Mouse (Mus musculus): ENCODE data around the gene BC147527. TPM values are rescaled to one million over a fixed set of nuclear protein-coding genes. Genes with fewer than 3 reads are reported as not detected.
"Not testable (repeated sequence)": the region's sequence is repeated elsewhere in the genome, so short reads cannot be mapped to it uniquely, and the experiment has no call there.

BC147527 gene
- not detected in 2 replicates for polyA plus RNA-seq (2012; ENCODE audit: insufficient read depth, insufficient read length, missing spikeins)

DNA sequence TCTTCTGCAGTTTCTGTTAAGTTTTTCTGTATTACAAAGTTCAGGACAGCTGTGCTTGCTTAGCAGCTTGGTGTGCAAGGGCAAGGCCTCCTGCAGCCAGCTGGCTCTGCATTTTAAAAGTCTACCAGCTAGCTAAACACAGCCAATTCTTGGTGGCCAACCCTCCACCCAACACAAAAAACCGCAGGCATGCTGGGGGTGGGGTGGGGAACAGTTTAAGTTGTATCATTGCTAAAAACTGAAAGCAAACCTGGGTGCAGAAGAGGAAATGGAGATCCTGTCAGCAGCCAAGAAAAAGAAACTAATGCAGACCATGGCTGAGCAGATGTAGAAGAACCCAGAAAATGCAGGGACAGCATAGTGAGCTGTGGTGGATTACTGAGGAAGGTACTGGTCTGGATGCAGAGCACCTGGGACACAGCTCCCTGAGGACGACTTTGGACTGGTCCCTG, at the start of gene BC147527:
TSS of gene BC147527 (plus strand) at position 402 of the 452 bp plus-strand sequence.
- H3K4me3 ChIP-seq (ENCODE audit: insufficient read depth, low read depth, low read length): no peak within 1 kb of the TSS
- H3K27ac ChIP-seq (replicated peaks; ENCODE audit: low read depth, low read length): no peak within 1 kb of the TSS; the same call in 1 of the 2 replicates
- H3K4me1 ChIP-seq (ENCODE audit: control insufficient read depth, insufficient read depth, insufficient read length, low read length): no peaks in the 10 kb centered on the region

DNA sequence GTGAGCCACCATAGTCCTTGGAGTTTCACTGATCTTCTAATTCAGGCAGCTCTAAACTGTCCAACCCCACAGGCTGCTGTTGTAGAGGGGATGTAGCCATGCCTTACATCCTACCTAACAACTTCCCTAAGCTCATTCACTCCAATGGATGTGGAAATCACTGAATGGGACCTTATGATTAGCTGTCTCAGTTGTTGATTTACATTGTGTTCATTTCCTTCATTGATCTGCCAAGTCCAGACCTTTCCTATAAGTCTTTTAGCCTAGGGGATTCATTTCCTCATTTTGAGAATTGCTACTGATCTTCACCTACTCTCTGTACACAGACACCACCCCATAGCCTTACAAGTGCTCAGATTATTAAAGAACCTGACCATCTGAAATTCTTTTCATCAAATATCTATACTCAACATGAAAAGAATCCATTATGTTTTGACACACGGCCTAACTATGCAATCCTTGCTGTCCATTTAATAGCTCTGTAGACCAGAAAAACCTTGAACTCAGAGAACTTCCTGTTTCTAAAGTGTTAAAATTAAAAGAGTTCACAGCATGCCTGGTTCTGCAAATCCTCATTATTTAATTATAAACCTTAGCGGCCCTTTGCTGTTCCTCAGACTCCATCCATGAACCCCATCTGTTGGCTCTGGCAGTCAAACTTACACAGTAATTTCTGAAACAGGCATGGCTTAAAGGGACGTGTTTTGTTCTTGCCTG, 48.8 kb upstream of the BC147527 start:
- not testable (repeated sequence) for H3K4me3 ChIP-seq (ENCODE audit: insufficient read depth, low read depth, low read length); H3K27ac ChIP-seq (replicated peaks; ENCODE audit: low read depth, low read length)

DNA sequence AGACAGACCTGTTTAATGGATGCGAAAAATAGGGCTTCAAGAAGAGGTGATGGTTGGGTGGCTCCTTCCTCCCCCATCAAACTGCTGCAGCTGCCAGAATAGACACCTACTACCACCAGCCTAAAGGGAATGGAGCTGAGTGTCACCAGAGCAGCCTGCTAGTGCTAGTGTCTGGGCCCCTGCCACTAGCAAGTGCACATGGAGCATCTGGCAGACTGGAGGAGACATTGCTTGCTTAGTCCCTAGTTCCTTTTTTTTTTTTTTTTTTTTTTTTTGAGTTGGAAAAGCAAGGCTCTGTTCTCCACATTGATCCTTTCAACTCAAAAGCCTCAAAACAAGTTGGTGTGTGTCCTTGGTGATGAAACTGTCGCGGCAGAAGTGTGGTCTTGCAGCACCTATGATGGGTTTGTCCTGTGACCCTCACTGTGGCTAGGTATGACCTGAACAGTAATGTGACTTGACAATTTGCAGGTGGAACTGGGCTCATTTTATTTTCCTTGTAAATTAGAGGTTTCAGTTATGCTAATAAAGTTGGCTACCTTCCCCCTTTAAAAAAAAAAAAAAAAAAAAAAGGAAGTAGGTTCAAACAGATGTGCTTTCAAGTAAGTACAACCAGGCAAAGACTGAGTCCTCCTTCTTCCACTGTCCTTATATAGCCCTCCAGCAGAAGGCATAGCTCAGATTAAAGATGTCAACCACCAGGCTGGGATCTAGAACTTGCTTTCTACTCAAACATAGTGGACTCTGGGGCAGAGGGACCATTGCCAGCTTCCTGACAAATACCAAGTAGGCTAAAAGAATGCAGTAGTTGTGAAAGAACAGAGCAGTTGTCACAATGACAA, 41.2 kb upstream of the BC147527 start:
- not testable (repeated sequence) for H3K27ac ChIP-seq (replicated peaks; ENCODE audit: low read depth, low read length); H3K4me1 ChIP-seq (ENCODE audit: control insufficient read depth, insufficient read depth, insufficient read length, low read length); H3K4me3 ChIP-seq (ENCODE audit: insufficient read depth, low read depth, low read length)

More for the DNA sequence above, 48.8 kb upstream of the BC147527 start:
- not testable (repeated sequence) for H3K4me1 ChIP-seq (ENCODE audit: control insufficient read depth, insufficient read depth, insufficient read length, low read length)

DNA sequence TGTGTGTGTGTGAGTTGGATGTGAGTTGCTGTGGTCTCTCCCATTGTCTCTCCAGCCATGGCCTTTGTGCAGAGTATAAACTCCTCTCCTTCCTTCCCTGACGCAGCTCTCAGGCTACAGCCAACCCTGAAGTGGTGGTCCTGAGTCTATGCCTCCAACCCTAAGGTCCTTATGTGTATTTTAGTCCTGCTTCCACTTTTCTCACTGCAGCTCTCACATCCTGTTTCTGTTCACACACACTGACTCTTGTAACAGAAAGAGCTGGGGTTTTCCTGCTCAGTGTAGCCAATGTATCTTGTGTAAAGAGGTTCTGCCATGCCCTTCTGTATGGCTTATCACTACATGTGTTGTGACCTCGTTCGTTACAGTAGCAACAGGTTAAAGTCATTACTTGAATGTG, 40.5 kb upstream of the BC147527 start:
- H3K27ac ChIP-seq (replicated peaks; ENCODE audit: low read depth, low read length); H3K4me3 ChIP-seq (ENCODE audit: insufficient read depth, low read depth, low read length); H3K4me1 ChIP-seq (ENCODE audit: control insufficient read depth, insufficient read depth, insufficient read length, low read length): not testable (repeated sequence)

DNA sequence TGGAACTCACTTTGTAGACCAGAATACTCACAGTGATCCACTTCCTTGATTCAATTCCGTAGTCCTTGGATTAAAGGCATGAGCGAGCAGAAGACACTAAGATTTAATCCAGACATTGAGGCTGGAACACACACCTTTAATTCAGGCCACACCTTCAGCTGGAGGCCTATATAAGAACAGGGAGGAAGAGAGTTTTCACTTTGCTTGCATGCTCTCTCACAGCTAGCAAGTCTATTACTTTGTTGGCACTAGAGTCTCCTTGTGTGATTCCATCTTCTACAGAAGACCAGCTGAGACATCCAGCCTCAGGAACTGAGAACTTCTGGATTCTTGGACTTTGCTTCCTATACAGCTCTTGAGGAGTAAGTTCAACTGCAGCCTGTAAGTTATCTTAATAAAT, 37.3 kb upstream of the BC147527 start, which contains the start of gene AF067061:
TSS of gene AF067061 (plus strand) at position 245 of the 400 bp plus-strand sequence.
- not testable (repeated sequence) for H3K4me3 ChIP-seq (ENCODE audit: insufficient read depth, low read depth, low read length); H3K4me1 ChIP-seq (ENCODE audit: control insufficient read depth, insufficient read depth, insufficient read length, low read length); H3K27ac ChIP-seq (replicated peaks; ENCODE audit: low read depth, low read length)

DNA sequence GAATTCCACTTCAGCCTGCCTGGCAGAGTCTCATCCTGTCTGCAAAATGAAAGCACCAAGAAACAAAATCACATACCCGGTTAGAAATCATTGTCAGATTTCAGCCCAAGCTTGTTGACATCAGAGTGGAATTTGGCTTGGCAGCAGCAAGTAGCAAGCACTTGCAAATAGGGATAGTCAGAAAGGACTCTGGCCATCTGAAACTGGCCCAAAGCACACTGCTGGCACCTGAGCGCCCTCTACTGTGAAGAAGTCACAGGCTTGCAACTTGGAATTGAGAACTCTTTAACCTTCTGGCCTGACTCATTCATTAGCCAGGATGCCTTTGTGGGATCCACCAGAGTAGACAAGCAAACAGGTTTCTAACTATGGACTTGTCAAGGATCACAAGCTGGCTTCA, 22.4 kb upstream of the BC147527 start:
- H3K27ac ChIP-seq (replicated peaks; ENCODE audit: low read depth, low read length); H3K4me1 ChIP-seq (ENCODE audit: control insufficient read depth, insufficient read depth, insufficient read length, low read length); H3K4me3 ChIP-seq (ENCODE audit: insufficient read depth, low read depth, low read length): not testable (repeated sequence)

DNA sequence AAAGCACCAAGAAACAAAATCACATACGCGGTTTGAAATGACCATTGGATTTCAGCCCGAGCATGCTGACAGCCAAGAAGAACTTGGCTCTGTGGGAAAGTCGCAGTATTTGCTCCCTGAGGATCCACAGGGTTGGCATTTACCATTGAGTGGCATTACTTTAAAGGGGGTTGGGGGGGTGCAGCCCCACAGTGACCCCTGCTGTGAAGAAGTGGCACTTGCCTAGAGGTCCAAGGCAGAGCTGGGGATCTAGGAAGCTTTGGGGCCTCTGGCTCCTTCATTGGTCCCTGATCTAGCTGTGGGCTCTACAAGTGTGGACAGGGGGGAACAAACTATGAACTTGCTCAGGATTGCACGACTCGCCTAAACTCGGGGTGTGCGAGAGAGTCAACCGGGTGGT, 21.4 kb upstream of the BC147527 start:
- Histone ChIP-seq H3K27ac (replicated peaks; ENCODE audit: low read depth, low read length) (no peak overlapping the region), H3K4me3 (ENCODE audit: insufficient read depth, low read depth, low read length) (no peak overlapping the region), H3K4me1 (ENCODE audit: control insufficient read depth, insufficient read depth, insufficient read length, low read length) (no peaks in the 10 kb centered on the region)

DNA sequence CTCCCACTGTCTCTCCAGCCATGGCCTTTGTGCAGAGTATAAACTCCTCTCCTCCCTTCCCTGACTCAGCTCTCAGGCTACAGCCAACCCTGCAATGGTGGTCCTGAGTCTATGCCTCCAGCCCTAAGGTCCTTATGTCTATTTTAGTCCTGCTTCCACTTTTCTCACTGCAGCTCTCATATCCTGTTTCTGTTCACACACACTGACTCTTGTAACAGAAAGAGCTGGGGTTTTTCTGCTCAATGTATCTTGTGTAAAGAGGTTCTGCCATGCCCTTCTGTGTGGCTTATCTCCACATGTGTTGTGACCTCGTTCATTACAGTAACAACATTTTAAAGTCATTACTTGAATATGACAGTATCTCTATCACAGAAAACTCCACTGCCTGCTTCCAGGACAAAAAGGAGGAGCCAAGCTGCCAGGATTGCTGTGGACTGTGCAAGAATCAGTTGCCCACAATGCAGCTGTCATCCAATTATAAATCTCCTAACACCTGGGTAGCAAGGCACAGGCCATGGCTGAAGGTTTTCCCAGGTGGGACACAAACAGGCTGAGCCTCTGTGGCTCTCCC, 783 bp upstream of the BC147527 start:
- H3K4me3 ChIP-seq (ENCODE audit: insufficient read depth, low read depth, low read length): no peak overlapping the region
- no peak overlapping the region; the same call in 1 of the 2 replicates for H3K27ac ChIP-seq (replicated peaks; ENCODE audit: low read depth, low read length)
- H3K4me1 ChIP-seq (ENCODE audit: control insufficient read depth, insufficient read depth, insufficient read length, low read length): no peaks in the 10 kb centered on the region

DNA sequence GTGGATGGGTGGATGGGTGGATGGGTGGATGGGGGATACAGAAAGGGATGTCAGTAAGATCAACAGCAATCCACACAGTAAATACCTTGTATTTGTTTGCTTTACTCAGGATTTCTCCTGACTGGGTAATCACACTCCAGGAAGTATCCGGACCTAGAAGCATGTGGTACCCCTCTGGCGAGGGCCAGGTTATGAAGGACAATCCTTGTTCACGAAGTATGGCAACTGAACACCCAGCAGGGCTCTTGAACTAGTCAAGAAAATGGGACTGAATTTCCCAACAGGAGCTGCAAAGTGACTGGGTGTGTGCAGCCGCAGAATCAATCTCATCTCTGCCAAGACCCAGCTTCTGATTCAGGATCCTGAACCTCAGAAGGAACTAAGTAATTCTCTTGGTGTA, 661 bp downstream of the BC147527 start:
- H3K4me1 ChIP-seq (ENCODE audit: control insufficient read depth, insufficient read depth, insufficient read length, low read length): no peaks in the 10 kb centered on the region
- H3K4me3 ChIP-seq (ENCODE audit: insufficient read depth, low read depth, low read length): no peak overlapping the region
- H3K27ac ChIP-seq (replicated peaks; ENCODE audit: low read depth, low read length): no peak overlapping the region

DNA sequence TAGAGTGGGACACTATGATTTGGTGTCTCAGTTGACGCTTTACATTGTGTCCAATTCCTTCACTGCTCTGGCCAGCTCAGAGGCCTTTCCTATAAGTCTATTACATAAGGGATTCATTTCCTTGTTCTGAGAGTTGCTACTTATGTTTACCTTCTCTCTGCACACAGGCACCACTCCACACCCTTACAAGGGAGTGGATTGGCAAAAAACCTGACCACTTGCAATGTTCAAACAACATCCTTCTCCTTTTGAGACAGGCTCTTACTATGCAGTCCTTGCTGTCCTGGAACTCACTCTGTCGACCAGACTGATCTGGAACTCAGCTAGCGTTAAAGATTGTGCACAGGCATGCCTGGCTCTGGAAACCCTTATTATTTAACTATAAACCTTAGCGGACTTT, 10.6 kb downstream of the BC147527 start:
- Histone ChIP-seq H3K27ac (replicated peaks; ENCODE audit: low read depth, low read length) (no peak overlapping the region), H3K4me3 (ENCODE audit: insufficient read depth, low read depth, low read length) (no peak overlapping the region), H3K4me1 (ENCODE audit: control insufficient read depth, insufficient read depth, insufficient read length, low read length) (no peaks in the 10 kb centered on the region)

DNA sequence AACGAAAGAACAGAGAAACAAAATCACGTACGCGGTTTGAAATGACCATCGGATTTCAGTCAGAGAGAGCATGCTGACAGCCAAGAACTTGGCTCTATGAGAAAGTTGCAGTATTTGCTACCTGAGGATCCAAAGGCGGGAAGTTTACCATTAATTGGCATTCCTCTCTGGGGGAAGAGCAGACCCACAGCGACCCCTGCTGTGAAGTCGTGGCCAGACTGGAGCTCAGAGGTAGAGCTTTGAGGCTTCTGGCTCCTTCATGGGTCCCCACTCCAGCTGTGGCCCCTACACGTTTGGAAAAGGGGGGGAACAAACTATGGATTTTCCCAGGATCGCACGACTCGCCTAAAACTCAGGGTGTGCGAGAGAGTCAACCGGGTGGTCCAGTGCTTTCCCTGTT, 13.4 kb downstream of the BC147527 start:
- Histone ChIP-seq H3K4me3 (ENCODE audit: insufficient read depth, low read depth, low read length) (no peak overlapping the region), H3K27ac (replicated peaks; ENCODE audit: low read depth, low read length) (no peak overlapping the region), H3K4me1 (ENCODE audit: control insufficient read depth, insufficient read depth, insufficient read length, low read length) (no peaks in the 10 kb centered on the region)

DNA sequence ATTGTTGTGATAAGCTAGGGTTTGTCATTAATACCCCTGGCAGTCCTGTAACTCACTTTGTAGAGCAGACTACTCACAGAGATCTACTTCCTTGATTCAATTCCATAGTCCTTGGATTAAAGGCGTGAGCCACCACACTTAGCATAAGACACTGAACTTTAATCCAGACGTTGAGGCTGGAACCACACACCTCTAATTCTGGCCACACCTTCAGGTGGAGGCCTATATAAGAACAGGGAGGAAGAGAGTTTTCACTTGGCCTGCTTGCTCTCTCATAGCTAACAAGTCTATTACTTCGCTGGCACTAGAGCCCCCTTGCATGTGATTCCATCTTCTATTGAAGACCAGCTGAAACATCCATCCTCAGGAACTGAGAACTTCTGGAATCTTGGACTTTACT, 16.4 kb downstream of the BC147527 start, which contains the start of gene Tcstv3:
TSS of gene Tcstv3 (plus strand) at position 301 of the 400 bp plus-strand sequence.
- not testable (repeated sequence) for H3K27ac ChIP-seq (replicated peaks; ENCODE audit: low read depth, low read length); H3K4me3 ChIP-seq (ENCODE audit: insufficient read depth, low read depth, low read length); H3K4me1 ChIP-seq (ENCODE audit: control insufficient read depth, insufficient read depth, insufficient read length, low read length)

DNA sequence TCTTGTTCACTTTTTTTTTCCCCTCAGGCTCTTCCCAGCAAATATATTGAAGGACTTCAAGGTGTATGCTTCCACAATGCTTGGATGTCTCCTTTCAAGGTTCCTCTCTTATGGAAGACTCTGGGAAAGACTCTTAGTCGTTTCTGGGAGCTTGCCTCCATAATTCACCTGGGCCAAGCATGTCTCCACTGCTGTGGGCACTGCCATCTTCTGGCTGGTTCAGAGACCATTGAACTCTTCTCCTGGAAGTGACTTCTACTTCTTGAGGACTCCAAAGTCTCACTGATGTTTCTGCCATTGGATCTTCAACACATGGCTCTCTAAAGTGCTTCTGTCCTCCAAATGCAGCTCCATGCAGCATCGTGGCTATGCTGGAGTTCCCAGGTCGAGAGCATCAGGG, 20.0 kb downstream of the BC147527 start:
- no peaks in the 10 kb centered on the region for H3K4me1 ChIP-seq (ENCODE audit: control insufficient read depth, insufficient read depth, insufficient read length, low read length)
- H3K4me3 ChIP-seq (ENCODE audit: insufficient read depth, low read depth, low read length): no peak overlapping the region
- no peak overlapping the region for H3K27ac ChIP-seq (replicated peaks; ENCODE audit: low read depth, low read length)

DNA sequence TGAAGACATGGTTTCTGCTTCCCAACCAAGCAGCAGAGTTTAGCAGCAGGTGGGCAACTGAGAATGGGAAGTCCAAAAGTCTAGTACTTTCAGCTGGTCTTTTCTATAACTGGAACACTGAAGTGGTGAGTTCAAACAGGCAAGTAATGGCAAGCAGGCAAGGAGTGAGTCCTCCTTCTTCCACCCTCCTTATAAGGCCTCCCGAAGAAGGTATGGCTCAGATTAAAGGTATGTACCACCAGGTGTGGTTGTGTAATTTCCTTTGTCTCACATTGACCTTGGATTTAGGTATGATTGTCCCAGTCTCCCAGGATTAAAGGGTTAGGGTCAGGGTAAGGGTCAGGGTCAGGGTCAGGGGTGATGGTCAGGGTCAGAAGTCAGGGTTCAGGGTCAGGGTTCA, 20.5 kb downstream of the BC147527 start:
- Histone ChIP-seq H3K27ac (replicated peaks; ENCODE audit: low read depth, low read length) (no peak overlapping the region), H3K4me3 (ENCODE audit: insufficient read depth, low read depth, low read length) (no peak overlapping the region), H3K4me1 (ENCODE audit: control insufficient read depth, insufficient read depth, insufficient read length, low read length) (no peaks in the 10 kb centered on the region)

Measured in brown adipose tissue, adult 24 weeks (tissue).